Mouse (Mus musculus): Measurements from ENCODE around the gene Donson. TPM values are rescaled to one million over a fixed set of nuclear protein-coding genes. Genes with fewer than 3 reads are reported as not detected.
"Not testable (repeated sequence)": the region's sequence is repeated elsewhere in the genome, so short reads cannot be mapped to it uniquely, and the experiment has no call there.

The Donson gene
- polyA plus RNA-seq, 1 experiment from 2014 or later, result 30.5 TPM

- Histone ChIP-seq H3K4me3 (peak overlapping the region; percentile 66), H3K9me3 (no peaks in the 10 kb centered on the region), H3K4me1 (peaks cover 12% of the 10 kb centered on the region), H3K4me2 (replicated peaks) (peak overlapping the region; percentile 84), H3K27me3 (replicated peaks) (no peaks in the 10 kb centered on the region), H3K9ac (peak overlapping the region; percentile 86), H3K36me3 (peaks cover 12% of the 10 kb centered on the region), H3K27ac (peak overlapping the region; percentile 90)
- under 1% methylated on average over 25 of the region's 25 CpGs for WGBS
- ATAC-seq (ENCODE audit: low FRiP score, low read depth), result peak; percentile 76
These were observed 40.4 kb downstream of the Donson start for GRCm38 (mm10) chr16:91648220-91648550.

GRCm38 (mm10) chr16:91647461-91648219 lies 40.9 kb downstream of the Donson start, which contains the start of gene Son:
Gene Son (plus strand): TSS chr16:91647506.
- Histone ChIP-seq H3K36me3 (peaks cover 12% of the 10 kb centered on the region), H3K27me3 (replicated peaks) (no peaks in the 10 kb centered on the region), H3K9me3 (no peaks in the 10 kb centered on the region), H3K27ac (peak within 1 kb of the TSS; percentile 90), H3K4me3 (peak within 1 kb of the TSS; percentile 66), H3K4me1 (peaks cover 12% of the 10 kb centered on the region), H3K4me2 (replicated peaks) (peak within 1 kb of the TSS; percentile 84), H3K9ac (peak within 1 kb of the TSS; percentile 86)
- ATAC-seq (ENCODE audit: low FRiP score, low read depth), result peak; percentile 98
- under 1% methylated on average over 69 of the region's 70 CpGs for WGBS

GRCm38 (mm10) chr16:91646681-91647419 lies 41.7 kb downstream of the Donson start, which contains the start of gene Gart:
Gene Gart (minus strand): TSS chr16:91646952.
- Histone ChIP-seq H3K27me3 (replicated peaks) (no peaks in the 10 kb centered on the region), H3K4me2 (replicated peaks) (peak within 1 kb of the TSS; percentile 84), H3K4me1 (peaks cover 12% of the 10 kb centered on the region), H3K27ac (peak within 1 kb of the TSS; percentile 90), H3K4me3 (peak within 1 kb of the TSS; percentile 66), H3K36me3 (peaks cover 4% of the 10 kb centered on the region), H3K9me3 (no peaks in the 10 kb centered on the region), H3K9ac (peak within 1 kb of the TSS; percentile 86)
- ATAC-seq (ENCODE audit: low FRiP score, low read depth), result peak; percentile 86
- under 1% methylated on average over 59 of the region's 59 CpGs for WGBS

GRCm38 (mm10) chr16:91645995-91646602 lies 42.5 kb downstream of the Donson start:
- under 1% methylated on average over 11 of the region's 11 CpGs for WGBS
- Histone ChIP-seq H3K27me3 (replicated peaks) (no peaks in the 10 kb centered on the region), H3K9me3 (no peaks in the 10 kb centered on the region), H3K9ac (peak overlapping the region; percentile 68), H3K4me3 (peak overlapping the region; percentile 66), H3K4me1 (peaks cover 12% of the 10 kb centered on the region), H3K4me2 (replicated peaks) (peak overlapping the region; percentile 84), H3K27ac (no peak overlapping the region), H3K36me3 (peaks cover 11% of the 10 kb centered on the region)
- no peak for ATAC-seq (ENCODE audit: low FRiP score, low read depth)

- WGBS, result 100% methylated on average over 1 of the region's 2 CpGs
- Histone ChIP-seq H3K4me1 (peaks cover 12% of the 10 kb centered on the region), H3K36me3 (peaks cover 13% of the 10 kb centered on the region)
- not testable (repeated sequence) for H3K4me2 ChIP-seq (replicated peaks); H3K27ac ChIP-seq; H3K9me3 ChIP-seq; ATAC-seq (ENCODE audit: low FRiP score, low read depth); H3K4me3 ChIP-seq; H3K9ac ChIP-seq; H3K27me3 ChIP-seq (replicated peaks)
These were observed 43.1 kb downstream of the Donson start for GRCm38 (mm10) chr16:91645420-91645819.

GRCm38 (mm10) chr16:91644901-91645300 lies 43.7 kb downstream of the Donson start:
- 85% methylated on average over 2 of the region's 2 CpGs for WGBS
- Histone ChIP-seq H3K36me3 (peaks cover 18% of the 10 kb centered on the region), H3K4me3 (no peak overlapping the region), H3K27me3 (replicated peaks) (no peaks in the 10 kb centered on the region), H3K4me1 (peaks cover 9% of the 10 kb centered on the region), H3K9ac (no peak overlapping the region), H3K4me2 (replicated peaks) (no peak overlapping the region), H3K27ac (no peak overlapping the region), H3K9me3 (no peaks in the 10 kb centered on the region)
- no peak for ATAC-seq (ENCODE audit: low FRiP score, low read depth)

GRCm38 (mm10) chr16:91640171-91640570 lies 48.4 kb downstream of the Donson start:
- H3K4me2 ChIP-seq (replicated peaks), result no peak overlapping the region
- no peak for ATAC-seq (ENCODE audit: low FRiP score, low read depth)
- H3K4me3 ChIP-seq, result no peak overlapping the region
- 96% methylated on average over 8 of the region's 8 CpGs for WGBS
- H3K9me3 ChIP-seq, result no peaks in the 10 kb centered on the region
- H3K9ac ChIP-seq, result no peak overlapping the region
- peaks cover 63% of the 10 kb centered on the region for H3K36me3 ChIP-seq
- no peaks in the 10 kb centered on the region for H3K27me3 ChIP-seq (replicated peaks)
- H3K4me1 ChIP-seq, result no peaks in the 10 kb centered on the region
- no peak overlapping the region for H3K27ac ChIP-seq

- Histone ChIP-seq H3K36me3 (peaks cover 66% of the 10 kb centered on the region), H3K4me2 (replicated peaks) (no peak overlapping the region)
These were observed 48.9 kb downstream of the Donson start for GRCm38 (mm10) chr16:91639636-91640035.

GRCm38 (mm10) chr16:91639161-91639560 lies 49.4 kb downstream of the Donson start:
- H3K36me3 ChIP-seq, result peaks cover 71% of the 10 kb centered on the region
- H3K9ac ChIP-seq, result no peak overlapping the region
- no peak overlapping the region for H3K4me3 ChIP-seq
- no peak overlapping the region for H3K4me2 ChIP-seq (replicated peaks)
- H3K4me1 ChIP-seq, result no peaks in the 10 kb centered on the region
- ATAC-seq (ENCODE audit: low FRiP score, low read depth), result no peak
- WGBS, result 95% methylated on average over 5 of the region's 5 CpGs
- no peak overlapping the region for H3K27ac ChIP-seq
- no peaks in the 10 kb centered on the region for H3K9me3 ChIP-seq
- no peaks in the 10 kb centered on the region for H3K27me3 ChIP-seq (replicated peaks)

More at GRCm38 (mm10) chr16:91639636-91640035, 48.9 kb downstream of the Donson start:
- no peaks in the 10 kb centered on the region for H3K4me1 ChIP-seq
- H3K27ac ChIP-seq, result no peak overlapping the region
- H3K4me3 ChIP-seq, result no peak overlapping the region
- H3K9me3 ChIP-seq, result no peaks in the 10 kb centered on the region
- H3K27me3 ChIP-seq (replicated peaks), result no peaks in the 10 kb centered on the region
- H3K9ac ChIP-seq, result no peak overlapping the region
- no peak for ATAC-seq (ENCODE audit: low FRiP score, low read depth)
- WGBS, result 98% methylated on average over 2 of the region's 2 CpGs

GRCm38 (mm10) chr16:91633641-91634040 lies 54.9 kb downstream of the Donson start:
- Histone ChIP-seq H3K9me3 (no peaks in the 10 kb centered on the region), H3K9ac (no peak overlapping the region), H3K4me2 (replicated peaks) (no peak overlapping the region), H3K27ac (no peak overlapping the region), H3K4me1 (no peaks in the 10 kb centered on the region), H3K27me3 (replicated peaks) (no peaks in the 10 kb centered on the region), H3K36me3 (peaks cover 81% of the 10 kb centered on the region), H3K4me3 (no peak overlapping the region)
- ATAC-seq (ENCODE audit: low FRiP score, low read depth), result no peak
- WGBS, result 92% methylated on average over 12 of the region's 12 CpGs

- Histone ChIP-seq H3K4me3 (no peak overlapping the region), H3K4me2 (replicated peaks) (no peak overlapping the region), H3K27ac (no peak overlapping the region), H3K9me3 (no peaks in the 10 kb centered on the region), H3K9ac (no peak overlapping the region), H3K4me1 (no peaks in the 10 kb centered on the region), H3K36me3 (peaks cover 81% of the 10 kb centered on the region), H3K27me3 (replicated peaks) (no peaks in the 10 kb centered on the region)
- no peak for ATAC-seq (ENCODE audit: low FRiP score, low read depth)
- WGBS, result 94% methylated on average over 7 of the region's 7 CpGs
These were observed 55.6 kb downstream of the Donson start for GRCm38 (mm10) chr16:91632940-91633339.

- WGBS, result 89% methylated on average over 5 of the region's 5 CpGs
- Histone ChIP-seq H3K36me3 (peaks cover 81% of the 10 kb centered on the region), H3K4me1 (no peaks in the 10 kb centered on the region), H3K27ac (no peak overlapping the region), H3K4me3 (no peak overlapping the region), H3K9me3 (no peaks in the 10 kb centered on the region), H3K4me2 (replicated peaks) (no peak overlapping the region), H3K9ac (no peak overlapping the region), H3K27me3 (replicated peaks) (no peaks in the 10 kb centered on the region)
- no peak for ATAC-seq (ENCODE audit: low FRiP score, low read depth)
These were observed 56.1 kb downstream of the Donson start for GRCm38 (mm10) chr16:91632439-91632838.
